Mouse (Mus musculus) cerebellum, adult 2 months (tissue): Measurements from ENCODE around the gene Rsad1. TPM values are rescaled to one million over a fixed set of nuclear protein-coding genes. Genes with fewer than 3 reads are reported as not detected.

ENCODE experiments used
- DNase-seq, 2 experiments: peaks; one replicate each; pipeline ENCODE4 v3.0.0; 2021
- H3K27ac ChIP-seq: fragments of 200-500 bp; 2 replicates; pipeline ENCODE4 v1.5.1; 2012; ENCODE audit warnings: low read length, control low read depth, inconsistent platforms; ENCODE audit not compliant: insufficient read depth
- H3K27me3 ChIP-seq: fragments of 200-500 bp; 2 replicates; pipeline ENCODE4 v1.6.1; 2012; ENCODE audit warnings: inconsistent platforms, mild to moderate bottlenecking, low read length, moderate library complexity; ENCODE audit not compliant: control insufficient read depth, insufficient read depth
- H3K4me1 ChIP-seq: fragments of 200-500 bp; 2 replicates; pipeline ENCODE4 v1.6.1; 2011; ENCODE audit warnings: low read length; ENCODE audit not compliant: control insufficient read depth, insufficient read depth
- H3K4me3 ChIP-seq: fragments of 200-500 bp; replicated peaks from 2 replicates; pipeline ENCODE3; 2011; ENCODE audit warnings: mild to moderate bottlenecking, low read depth, low read length, control low read depth; ENCODE audit not compliant: insufficient read depth
- CTCF ChIP-seq: fragments of 200-500 bp; IDR thresholded peaks from 2 replicates; pipeline ENCODE4 v1.5.1; 2011; ENCODE audit warnings: low read depth, mild to moderate bottlenecking, control low read depth, low read length, moderate library complexity, borderline replicate concordance; ENCODE audit not compliant: insufficient read depth
- POLR2A ChIP-seq: fragments of 200-500 bp; IDR thresholded peaks from 2 replicates; pipeline ENCODE4 v1.6.1; 2011; ENCODE audit warnings: low read length, control low read depth, borderline replicate concordance; ENCODE audit not compliant: insufficient read depth
- whole genome bisulfite sequencing: fragments of 180-500 bp; shearing (Covaris S2); methylation state at CpG from one replicate; pipeline ENCODE4 v1.1.7; 2018; 5-methylcytosine and 5-hydroxymethylcytosine counted together
- polyA plus RNA-seq: library from polyadenylated mRNA; depleted of rRNA; stranded (reverse); fragments of >200 nt; gene quantifications from 2 replicates; pipeline ENCODE4 v1.2.3, GENCODE M21; 2012

The Rsad1 gene
- polyA plus RNA-seq, 1 experiment: 20.8 TPM

DNA sequence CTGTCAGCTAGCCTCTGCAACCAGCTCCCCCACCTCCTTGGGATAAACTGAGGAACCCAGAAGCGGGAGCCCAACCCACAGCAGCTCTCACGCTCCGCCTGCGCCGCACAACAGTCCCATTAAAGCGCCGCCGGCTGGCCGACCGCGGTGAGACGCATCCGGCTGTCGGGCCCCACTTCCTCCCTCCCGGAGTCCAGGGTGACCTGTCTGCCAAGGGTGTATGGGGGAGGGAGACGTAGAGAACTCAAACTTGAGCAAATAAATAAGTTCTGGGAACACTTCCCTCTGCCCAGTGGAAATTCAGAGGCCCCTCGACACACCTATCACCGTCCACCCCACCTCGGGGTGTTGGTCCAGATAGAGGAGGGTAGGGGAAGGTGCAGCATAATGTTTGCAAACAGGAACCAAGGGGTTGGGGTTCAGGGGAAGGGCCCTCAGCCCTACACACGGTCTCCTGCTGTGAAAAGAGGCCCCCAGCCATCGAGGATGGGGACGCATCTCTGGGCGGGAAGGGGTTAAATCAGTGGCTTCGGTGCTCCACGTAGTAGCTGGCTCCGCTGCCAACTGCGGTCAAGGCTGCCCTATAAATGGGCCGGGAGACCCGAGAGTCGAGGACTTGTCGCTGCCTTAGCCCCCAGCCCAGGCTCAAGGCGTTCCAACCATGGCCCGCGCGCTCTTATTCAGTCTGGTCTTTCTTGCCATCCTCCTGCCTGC lies 15.5 kb upstream of the Rsad1 start, which contains the start of gene Chad:
Gene Chad, plus strand, starts transcription at position 611 of the 714 bp plus-strand sequence.
- Histone ChIP-seq H3K4me3 (no peak within 1 kb of the TSS), H3K27ac (no peak within 1 kb of the TSS), H3K27me3 (no peaks in the 10 kb centered on the region), H3K4me1 (no peaks in the 10 kb centered on the region; the same call in 1 of the 2 replicates)
- DNase-seq: no peak
- TF ChIP-seq POLR2A: no peak
- WGBS: 7% methylated on average over 35 of the region's 35 CpGs

DNA sequence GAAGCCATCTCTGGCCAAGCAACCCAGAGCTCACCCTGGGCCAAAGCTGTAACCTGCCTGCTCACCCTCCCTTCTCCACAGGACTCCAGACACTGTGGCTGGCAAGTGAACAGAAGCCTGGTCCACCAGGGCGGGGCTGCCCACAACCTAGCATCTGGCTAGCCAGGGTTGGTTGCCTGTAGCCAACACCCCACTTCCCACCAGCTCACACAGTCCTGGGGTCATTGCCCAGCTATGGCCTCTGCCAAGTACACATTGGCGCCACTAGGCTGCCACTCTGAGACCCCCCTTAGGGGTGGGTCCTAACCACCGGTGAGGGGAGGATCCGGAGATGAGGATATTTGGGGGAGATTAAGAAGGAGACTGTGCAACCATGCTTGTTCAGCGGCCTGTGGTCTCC lies 14.8 kb upstream of the Rsad1 start:
- no peak for DNase-seq
- no peak overlapping the region for H3K4me3 ChIP-seq
- 47% methylated on average over 5 of the region's 5 CpGs for WGBS
- no peaks in the 10 kb centered on the region for H3K27me3 ChIP-seq
- no peak overlapping the region for H3K27ac ChIP-seq
- TF ChIP-seq CTCF: no peak
- no peak for TF ChIP-seq POLR2A
- H3K4me1 ChIP-seq: no peaks in the 10 kb centered on the region; the same call in 1 of the 2 replicates

DNA sequence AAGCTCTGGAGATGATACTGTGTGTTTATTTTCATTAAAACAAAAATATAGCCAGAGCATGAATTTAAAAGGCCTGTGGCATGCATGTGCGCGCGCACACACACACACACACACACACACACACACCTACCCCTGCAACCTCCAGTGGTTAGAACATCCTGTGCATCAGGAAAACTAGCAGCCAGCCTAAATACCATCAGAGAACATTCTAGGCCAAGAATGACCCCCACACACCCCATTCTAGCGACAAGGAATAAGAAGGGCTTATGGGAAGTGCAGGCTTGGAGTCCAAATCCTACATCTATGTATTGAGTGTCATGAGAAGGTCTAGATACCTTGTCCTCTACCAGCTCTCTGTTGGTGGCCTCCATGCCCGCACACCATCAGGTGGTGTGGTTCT lies 14.3 kb upstream of the Rsad1 start:
- Histone ChIP-seq H3K27me3 (no peaks in the 10 kb centered on the region), H3K4me3 (no peak overlapping the region), H3K4me1 (no peaks in the 10 kb centered on the region; the same call in 1 of the 2 replicates), H3K27ac (no peak overlapping the region)
- TF ChIP-seq CTCF (no peak), POLR2A (no peak)
- WGBS: 89% methylated on average over 5 of the region's 5 CpGs
- DNase-seq: no peak

DNA sequence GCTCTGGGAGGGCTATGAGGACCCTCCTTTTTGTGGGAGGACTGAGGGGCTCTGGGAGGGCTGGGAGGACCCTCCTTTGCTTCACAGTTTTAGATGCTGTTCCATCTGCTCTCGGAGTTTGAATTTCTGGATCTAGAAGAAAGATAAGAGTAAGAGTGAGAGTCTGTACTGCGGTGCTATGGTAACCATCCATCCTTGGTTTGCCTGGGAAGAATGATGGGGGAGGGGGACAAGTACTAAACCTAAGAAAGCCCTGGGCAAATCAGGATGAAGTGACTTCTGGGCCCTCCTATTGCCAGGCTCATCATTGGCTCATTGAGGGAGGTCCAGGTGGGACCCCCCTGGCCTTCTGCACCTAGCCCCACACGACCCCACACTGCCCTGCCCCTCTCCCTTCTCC lies 9.2 kb upstream of the Rsad1 start:
- no peak overlapping the region for H3K4me3 ChIP-seq
- H3K4me1 ChIP-seq: no peaks in the 10 kb centered on the region
- no peak overlapping the region for H3K27ac ChIP-seq
- WGBS: 74% methylated on average over 3 of the region's 3 CpGs
- H3K27me3 ChIP-seq: no peaks in the 10 kb centered on the region
- TF ChIP-seq POLR2A (no peak), CTCF (no peak)
- DNase-seq: no peak

DNA sequence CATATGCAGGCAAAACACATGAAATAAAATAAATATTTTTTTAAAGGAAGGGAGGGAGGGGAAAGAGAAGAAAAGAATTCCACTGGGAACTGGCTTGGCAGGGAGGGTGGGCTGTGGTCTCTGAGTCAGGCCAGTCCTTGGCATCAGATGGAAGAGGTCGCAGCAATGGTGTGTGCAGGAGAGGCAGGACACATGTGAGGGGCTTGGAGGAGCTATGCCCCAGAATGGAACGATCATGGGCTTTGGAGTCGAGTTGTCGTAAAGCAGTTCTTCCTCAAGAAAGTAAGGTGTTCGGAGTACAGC lies 1.3 kb upstream of the Rsad1 start:
- Histone ChIP-seq H3K4me1 (peaks cover 7% of the 10 kb centered on the region; the same call in 1 of the 2 replicates), H3K27ac (no peak overlapping the region), H3K27me3 (no peaks in the 10 kb centered on the region), H3K4me3 (no peak overlapping the region)
- TF ChIP-seq CTCF (no peak), POLR2A (no peak)
- WGBS: 87% methylated on average over 5 of the region's 5 CpGs
- DNase-seq: no peak

DNA sequence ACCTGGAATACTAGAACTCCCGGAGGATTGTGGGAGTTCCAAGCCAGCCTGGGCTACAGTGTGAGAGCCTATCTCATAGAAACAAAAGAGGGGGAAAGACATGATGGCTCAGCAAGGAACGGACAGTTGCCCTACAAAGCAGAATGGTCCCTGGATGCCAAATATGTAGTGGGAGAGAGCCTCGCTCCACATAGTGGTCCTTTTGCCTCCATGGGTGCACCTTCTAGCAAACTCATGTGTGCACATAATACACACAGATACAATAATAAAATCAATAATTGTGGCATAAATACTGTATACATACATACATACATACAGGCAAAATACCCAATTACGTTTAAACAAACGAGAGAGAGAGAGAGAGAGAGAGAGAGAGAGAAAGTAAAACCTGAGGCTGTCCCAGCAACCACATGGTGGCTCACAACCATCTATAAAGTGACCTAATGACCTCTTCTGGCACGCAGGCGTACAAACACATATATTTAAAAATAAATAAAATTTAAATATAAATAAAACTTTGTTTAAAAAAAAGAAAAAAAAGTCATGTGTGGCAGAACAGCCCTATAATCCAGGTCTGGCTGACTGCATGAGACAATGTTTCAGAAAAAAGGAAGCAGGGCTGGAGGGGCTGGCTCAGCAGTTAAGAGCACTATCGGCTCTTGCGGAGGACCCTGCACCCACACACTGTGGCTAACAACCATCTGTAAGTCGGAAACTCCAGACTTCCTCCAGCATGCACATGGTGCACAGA lies 811 bp upstream of the Rsad1 start:
- Histone ChIP-seq H3K4me3 (no peak overlapping the region), H3K27ac (peak overlapping the region; percentile 88; the same call in 1 of the 2 replicates), H3K27me3 (no peaks in the 10 kb centered on the region), H3K4me1 (peaks cover 7% of the 10 kb centered on the region; the same call in 1 of the 2 replicates)
- no peak for DNase-seq
- TF ChIP-seq POLR2A: no peak
- TF ChIP-seq CTCF: no peak
- WGBS: 75% methylated on average over 10 of the region's 10 CpGs

DNA sequence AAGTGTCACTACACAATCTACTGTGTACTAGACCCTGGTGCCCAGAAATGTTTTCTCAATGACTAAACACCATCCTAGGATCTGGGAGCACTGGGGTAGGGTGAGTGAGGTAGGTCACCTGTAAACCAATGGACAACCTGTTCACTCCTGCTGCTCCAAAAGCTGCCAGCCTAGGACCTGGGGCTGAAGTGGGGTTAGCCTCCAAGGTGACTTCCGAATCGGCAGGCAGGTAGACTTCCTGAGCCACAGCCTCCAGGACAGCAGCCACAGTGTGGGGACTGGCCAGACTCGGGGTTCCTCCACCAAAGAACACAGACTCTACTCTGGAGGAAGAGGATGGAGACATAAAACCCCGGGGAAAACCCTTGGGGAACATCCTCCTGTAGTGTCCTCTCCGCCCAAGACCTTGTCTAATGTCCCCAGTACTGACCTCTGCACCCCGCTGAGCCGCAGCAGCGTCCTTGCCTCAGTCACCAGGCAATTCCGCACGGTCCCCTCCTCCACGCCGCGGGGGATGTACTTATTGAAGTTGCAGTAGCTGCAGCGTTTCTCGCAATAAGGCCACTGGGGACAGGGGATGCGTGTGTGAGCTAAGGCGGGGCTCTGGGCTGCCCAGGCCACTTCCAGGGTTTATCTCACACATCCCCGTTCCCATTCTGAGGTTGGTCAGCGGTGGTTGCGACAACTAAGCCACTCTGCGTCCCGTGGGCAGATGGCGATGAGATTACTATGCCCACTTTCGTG lies 842 bp downstream of the Rsad1 start:
- no peaks in the 10 kb centered on the region for H3K27me3 ChIP-seq
- peaks cover 7% of the 10 kb centered on the region; the same call in 1 of the 2 replicates for H3K4me1 ChIP-seq
- H3K27ac ChIP-seq: peak overlapping the region; percentile 88
- WGBS: 2% methylated on average over 24 of the region's 24 CpGs
- H3K4me3 ChIP-seq: peak overlapping the region; percentile 84
- TF ChIP-seq CTCF: no peak
- TF ChIP-seq POLR2A: no peak
- peak; percentile 60 to 70 for DNase-seq
